Mouse (Mus musculus): ENCODE results near the gene Fndc3b.

GRCm38 (mm10) chr3:27529221-27530051, 181.7 kb downstream of the Fndc3b start:
- no peak for TF ChIP-seq GATA1 (IDR thresholded peaks at IDR 0.05; ENCODE audit: borderline replicate concordance, low read length)
- no peak for TF ChIP-seq FLI1 (IDR thresholded peaks at IDR 0.05; ENCODE audit: low read length)
